Mouse (Mus musculus): ENCODE results near the gene Gm38431.

DNA sequence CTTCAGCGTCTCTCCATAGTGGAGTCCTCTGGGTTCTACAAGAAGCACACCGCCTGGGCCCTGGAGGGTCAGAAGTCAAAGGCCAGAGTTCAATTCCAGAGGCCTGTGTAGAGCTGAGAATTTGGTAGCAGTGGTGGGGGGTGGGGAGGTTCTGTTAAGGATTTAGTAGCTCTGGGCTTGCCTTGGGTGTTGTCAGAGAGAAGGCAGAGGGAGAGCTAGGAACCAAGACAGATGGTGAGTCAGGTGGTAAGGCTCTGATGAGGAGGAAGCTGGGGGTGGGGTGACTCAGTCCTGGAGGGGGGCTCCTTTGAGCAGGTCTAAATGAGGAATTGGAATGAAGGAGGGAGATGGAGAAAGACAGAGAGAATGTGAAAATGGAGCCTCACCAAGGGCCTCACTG lies 28.9 kb downstream of the Gm38431 start:
- TF ChIP-seq CTCF (IDR thresholded peaks at IDR 0.05; ENCODE audit: low read depth), result no peak
- no peak for TF ChIP-seq EP300 (IDR thresholded peaks at IDR 0.05; ENCODE audit: low read depth)
